Mouse (Mus musculus): ENCODE measurements around the gene Nav1.

Gene Nav1

GRCm38 (mm10) chr1:135546099-135546498 is 61.0 kb downstream of the Nav1 start:
- CTCF ChIA-PET = no interaction called here

- CTCF ChIA-PET = interaction anchor here (0.6 kb wide), 3 partner anchors 42 to 379 kb away, joined by 3 to 8 read pairs (median 3); no protein-coding TSS in a partner anchor
Measured at GRCm38 (mm10) chr1:135544504-135545146, 62.5 kb downstream of the Nav1 start.

DNA sequence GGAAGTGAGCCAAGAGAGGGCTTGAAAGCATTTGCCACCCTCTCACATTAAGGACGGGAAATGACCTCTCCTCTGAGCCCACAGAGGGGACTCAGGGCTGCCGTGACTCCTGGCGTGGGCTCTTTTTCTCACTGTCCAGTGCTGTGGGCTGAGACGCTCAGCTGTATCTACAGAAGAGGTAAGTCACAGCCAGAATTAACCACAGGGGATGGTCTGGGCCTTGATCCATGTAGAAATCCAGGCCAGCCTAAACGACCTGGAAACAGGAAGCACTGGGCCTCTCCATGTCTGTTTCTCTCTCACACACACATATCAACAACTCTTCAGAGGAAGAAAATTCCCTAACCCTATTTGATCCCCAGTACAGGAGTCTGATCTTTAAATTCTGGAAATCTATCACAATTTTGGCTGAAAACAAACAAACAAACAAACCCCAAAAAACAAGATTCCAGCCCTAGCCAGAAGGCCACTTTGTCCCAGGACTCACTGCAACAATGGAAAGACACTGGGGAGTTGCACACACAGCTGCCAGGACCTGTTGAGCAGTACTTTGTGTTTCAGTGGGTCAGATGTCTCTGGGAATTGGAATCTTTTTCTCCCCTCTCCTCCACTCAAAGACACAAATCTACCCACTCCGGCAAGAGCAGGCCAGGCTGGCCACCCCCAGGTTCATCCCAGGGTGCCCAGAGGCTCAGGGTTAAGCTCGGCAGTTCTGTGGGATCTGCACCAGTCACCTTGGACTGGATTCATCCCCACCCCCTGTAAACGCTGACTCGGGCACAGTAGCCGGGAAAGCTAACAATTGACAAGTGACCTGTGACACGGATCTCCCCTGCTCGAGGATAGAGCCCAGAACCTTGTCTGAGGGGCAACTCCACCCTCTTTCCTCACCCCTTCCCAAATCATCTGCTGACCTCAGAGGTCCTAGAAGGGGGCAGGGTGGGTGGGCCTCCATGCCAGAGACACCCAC is 64.0 kb downstream of the Nav1 start:
- CTCF ChIA-PET = no interaction called here

- CTCF ChIA-PET = no interaction called here
Measured at GRCm38 (mm10) chr1:135542080-135542479, 65.0 kb downstream of the Nav1 start.

GRCm38 (mm10) chr1:135540270-135540669 is 66.8 kb downstream of the Nav1 start:
- CTCF ChIA-PET = interaction anchor here (0.6 kb wide), 2 partner anchors 151 to 294 kb away, joined by 3 read pairs; no protein-coding TSS in a partner anchor

DNA sequence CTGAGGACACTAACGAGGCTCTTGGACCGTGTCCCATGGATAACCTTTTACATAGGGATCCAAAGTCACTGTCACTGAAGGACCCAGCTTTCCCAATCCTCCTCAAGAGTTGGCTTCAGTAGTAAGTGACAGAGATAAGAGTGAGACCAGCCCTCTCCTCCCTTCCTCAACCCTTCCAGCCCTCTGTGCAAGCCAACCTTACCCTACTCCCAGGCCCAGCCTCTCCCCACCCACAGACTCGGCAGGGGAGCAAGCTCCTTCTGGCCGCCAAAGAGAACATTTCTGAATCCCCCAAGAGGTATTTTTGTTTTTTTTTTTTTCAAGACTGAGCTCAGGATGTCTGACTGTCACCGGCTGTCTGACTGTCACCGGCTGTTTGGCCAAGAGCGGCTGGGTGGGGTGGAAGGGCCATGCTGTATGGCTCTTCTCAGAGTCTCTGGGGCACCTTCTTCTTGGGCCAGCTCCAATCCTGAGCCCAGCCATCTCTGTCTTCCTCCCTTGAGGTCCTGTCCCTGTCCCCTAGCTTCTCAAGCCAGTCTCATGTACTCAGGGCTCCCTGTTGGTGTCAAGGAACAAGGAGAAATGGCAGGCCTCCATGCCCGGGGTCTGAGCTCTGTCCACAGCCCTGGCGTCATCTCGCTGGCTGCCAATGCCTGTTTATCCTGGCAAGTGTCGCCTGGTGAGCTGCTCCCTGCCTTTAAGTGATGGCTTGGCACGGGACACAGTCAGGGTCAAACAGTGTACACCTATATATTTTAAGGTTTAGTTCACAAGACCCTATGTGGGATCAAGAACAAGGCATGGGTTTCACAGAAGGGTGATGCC is 68.4 kb downstream of the Nav1 start:
- CTCF ChIA-PET = no interaction called here

DNA sequence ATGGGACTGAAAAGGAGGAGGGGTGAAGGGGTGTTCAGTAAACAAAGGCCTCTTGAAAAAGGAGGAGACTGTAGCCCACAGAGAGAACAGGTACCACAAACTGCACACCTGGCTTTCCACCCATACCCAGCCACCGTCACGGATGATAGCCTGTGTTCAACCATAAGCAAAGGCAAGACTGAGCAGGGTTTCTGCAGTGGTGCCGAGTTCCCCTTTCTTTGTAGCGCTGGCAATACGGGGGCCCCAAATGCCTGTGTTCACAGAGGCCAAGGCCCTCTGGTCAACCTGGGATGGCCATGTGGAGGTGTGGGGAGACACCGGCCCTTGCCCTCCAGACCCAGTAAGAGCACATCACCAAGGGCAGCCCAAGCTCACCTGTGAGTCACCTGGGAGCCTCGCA is 70.3 kb downstream of the Nav1 start:
- CTCF ChIA-PET = no interaction called here

DNA sequence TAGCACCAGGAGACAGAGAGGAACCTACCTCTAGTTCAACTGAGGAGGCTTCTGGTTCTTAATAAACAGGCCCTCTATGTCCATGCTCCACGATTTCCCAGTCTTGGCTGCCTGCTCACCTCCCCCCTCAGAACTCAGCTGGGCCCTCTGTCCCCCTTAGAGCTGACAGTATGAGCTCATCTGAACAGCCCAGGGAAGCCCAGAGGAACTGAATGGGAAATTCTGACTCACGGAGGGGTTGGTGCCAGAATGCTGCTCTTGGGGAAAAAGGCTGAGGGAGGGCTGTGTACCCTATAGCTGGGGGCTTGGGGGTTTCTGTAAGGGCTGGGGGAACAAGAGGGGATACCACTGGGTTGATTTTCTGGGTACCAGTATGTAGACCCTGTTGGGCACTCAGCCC is 70.8 kb downstream of the Nav1 start:
- CTCF ChIA-PET = no interaction called here

GRCm38 (mm10) chr1:135535256-135535655 is 71.8 kb downstream of the Nav1 start:
- CTCF ChIA-PET = no interaction called here

- CTCF ChIA-PET = no interaction called here
Measured at GRCm38 (mm10) chr1:135534782-135535181, 72.3 kb downstream of the Nav1 start.

DNA sequence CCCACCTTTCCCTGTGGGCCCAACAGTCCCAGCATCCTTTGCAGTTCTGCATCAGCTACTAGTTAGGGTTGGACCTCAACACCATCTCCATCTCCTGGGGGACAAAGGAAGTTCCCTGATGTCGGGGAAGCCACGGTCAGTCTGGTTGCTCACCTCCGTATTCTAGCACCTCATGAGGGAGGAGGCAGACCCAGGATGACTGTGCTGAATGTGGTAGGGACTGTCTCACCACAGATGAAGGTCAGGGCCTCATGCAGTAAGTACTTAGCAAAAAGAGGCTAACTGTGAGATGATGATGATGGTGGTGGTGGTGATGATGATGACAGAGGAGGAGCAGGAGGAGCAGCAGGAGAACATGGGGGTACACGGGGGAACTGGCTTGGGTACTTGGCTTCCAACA is 73.0 kb downstream of the Nav1 start:
- CTCF ChIA-PET = no interaction called here

DNA sequence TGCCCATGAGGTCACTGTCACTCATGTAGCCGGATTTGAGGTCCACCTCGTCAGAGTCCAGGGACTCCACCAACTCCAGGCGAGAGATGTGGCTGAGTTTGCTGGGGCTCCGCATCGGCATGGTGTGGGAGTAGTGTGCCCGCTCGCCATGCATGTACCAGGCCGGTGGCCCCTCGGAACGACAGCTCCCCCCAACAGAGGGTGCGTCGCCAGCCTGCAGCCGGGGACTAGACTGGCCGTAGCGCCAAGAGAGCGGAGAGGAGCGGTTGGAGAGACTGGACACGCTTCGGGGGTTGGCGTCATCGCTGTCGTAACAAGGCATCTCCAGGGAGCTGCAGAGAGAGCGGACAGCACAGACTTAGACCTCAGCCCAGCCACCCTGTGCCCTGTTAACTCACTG is 74.7 kb downstream of the Nav1 start:
- CTCF ChIA-PET = no interaction called here

- CTCF ChIA-PET = interaction anchor here (0.6 kb wide), 1 partner anchor 241 kb away, joined by 4 read pairs; no protein-coding TSS in a partner anchor
Measured at GRCm38 (mm10) chr1:135531981-135532380, 75.1 kb downstream of the Nav1 start.

GRCm38 (mm10) chr1:135531081-135531480 is 76.0 kb downstream of the Nav1 start:
- CTCF ChIA-PET = no interaction called here

DNA sequence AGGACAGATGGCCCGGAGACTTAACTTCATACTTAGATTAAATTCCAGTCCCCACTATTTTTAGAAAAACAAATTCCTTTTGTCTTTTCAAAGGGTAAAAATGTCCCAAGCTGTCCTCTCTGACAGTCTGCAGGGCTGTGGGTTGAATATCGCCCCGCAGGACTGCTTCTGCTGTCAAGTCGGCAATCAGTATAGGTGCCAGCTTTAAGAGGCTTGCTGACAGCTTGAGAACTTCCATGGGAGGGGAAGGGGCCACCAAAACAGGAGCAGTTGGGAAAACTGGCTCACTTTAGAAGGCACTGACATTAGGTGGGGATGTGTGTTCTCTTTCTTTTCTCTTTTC is 82.6 kb downstream of the Nav1 start:
- CTCF ChIA-PET = no interaction called here

DNA sequence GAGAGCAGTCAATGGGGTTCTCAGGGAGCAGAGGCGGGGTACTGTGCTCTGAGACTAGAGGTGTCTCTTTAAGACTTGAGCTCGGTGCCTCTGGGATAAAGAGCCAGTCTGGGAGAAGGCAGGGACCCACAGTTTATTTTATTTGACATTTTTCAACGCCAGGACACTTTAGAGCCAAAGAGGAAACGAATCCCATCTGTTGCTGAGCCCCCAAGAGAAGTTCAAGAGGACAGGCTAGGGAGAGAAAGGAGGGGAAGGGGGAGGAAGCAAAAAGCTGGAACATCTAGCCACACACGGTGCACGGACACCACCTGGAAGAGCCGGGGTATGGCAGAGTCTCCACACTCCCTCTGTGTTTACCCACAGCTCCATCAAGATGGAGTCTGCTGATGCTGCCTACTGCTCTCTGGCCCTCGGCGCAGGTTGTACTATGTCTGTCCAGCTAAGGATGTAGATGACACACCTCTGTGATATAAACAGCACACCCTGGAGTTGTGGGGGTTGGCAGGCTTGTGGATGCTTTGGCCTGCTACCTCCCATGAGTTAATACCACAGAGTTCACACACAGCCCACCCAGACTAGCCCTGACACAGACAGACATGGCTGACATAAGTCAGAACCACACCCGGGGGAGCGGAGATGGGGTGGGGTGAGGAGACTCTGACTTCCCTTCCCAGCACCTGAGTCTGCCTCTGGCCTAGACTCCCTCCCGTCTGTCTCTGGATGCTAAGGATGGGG is 83.1 kb downstream of the Nav1 start:
- CTCF ChIA-PET = no interaction called here

- CTCF ChIA-PET = no interaction called here
Measured at GRCm38 (mm10) chr1:135523344-135523743, 83.8 kb downstream of the Nav1 start.

GRCm38 (mm10) chr1:135520550-135521168 is 86.4 kb downstream of the Nav1 start:
- CTCF ChIA-PET = no interaction called here

GRCm38 (mm10) chr1:135518661-135519060 is 88.4 kb downstream of the Nav1 start:
- CTCF ChIA-PET = interaction anchor here (0.8 kb wide), 1 partner anchor 44 kb away, joined by 3 read pairs; no protein-coding TSS in a partner anchor

DNA sequence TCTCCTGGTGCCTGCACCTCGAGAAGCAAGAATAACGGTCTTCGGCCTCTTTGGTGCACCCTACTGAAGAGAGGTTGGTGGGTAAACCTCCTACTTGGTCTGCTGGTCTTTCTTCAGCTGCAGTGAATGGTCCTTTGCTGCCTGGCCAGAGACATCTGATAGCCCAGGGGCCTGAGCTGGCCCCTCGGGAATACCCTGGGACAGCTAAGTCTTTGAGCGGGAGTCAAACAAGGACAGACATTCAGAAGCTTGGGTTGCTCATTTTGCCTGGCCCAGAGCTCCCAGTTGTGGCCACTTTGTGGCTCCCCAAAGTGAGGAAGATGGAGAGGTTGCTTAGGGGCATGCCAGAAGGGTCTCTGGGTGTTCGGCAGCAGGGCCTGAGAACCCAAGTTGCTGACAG is 89.6 kb downstream of the Nav1 start:
- CTCF ChIA-PET = no interaction called here

Measured in spleen, embryonic (tissue).